Mouse (Mus musculus) forebrain, embryonic 14.5 days (tissue): ENCODE measurements around the gene Gtf3c6. TPM values are rescaled to one million over a fixed set of nuclear protein-coding genes. Genes with fewer than 3 reads are reported as not detected.
A peak's percentile ranks its signal among the peaks of the same experiment; 100 is the strongest.

ENCODE experiments used
- ATAC-seq: fragments of 200-750 bp; cut with Nextera tagmentation; 2 replicates; pipeline ENCODE4 v1.8.0; 2017; ENCODE audit warnings: mild to moderate bottlenecking, moderate library complexity
- DNase-seq: peaks from one replicate; pipeline ENCODE4 v3.0.0-alpha.2; 2015; ENCODE audit warnings: low spot score
- H3K27ac ChIP-seq: fragments of 300-500 bp; sonication (generic); 2 replicates; pipeline ENCODE4 v1.5.1; 2014; ENCODE audit warnings: low read depth, mild to moderate bottlenecking, control low read depth, low read length, moderate library complexity
- H3K27me3 ChIP-seq: fragments of 300-500 bp; sonication (generic); replicated peaks from 2 replicates; pipeline ENCODE4 v1.6.1; 2014; ENCODE audit warnings: low read length, control low read depth, mixed read lengths; ENCODE audit not compliant: control insufficient read depth, insufficient read depth
- H3K36me3 ChIP-seq: fragments of 300-500 bp; sonication (generic); 2 replicates; pipeline ENCODE4 v1.6.1; 2014; ENCODE audit warnings: low read length, control low read depth; ENCODE audit not compliant: control insufficient read depth, insufficient read depth
- H3K4me1 ChIP-seq: fragments of 300-500 bp; sonication (generic); 2 replicates; pipeline ENCODE4 v1.6.1; 2014; ENCODE audit warnings: antibody characterized with exemption, low read length, control low read depth; ENCODE audit not compliant: control insufficient read depth, insufficient read depth
- H3K4me2 ChIP-seq: fragments of 300-500 bp; sonication (generic); 2 replicates; pipeline ENCODE4 v1.6.1; 2014; ENCODE audit warnings: mild to moderate bottlenecking, control low read depth, low read length
- H3K4me3 ChIP-seq: fragments of 300-500 bp; sonication (generic); 2 replicates; pipeline ENCODE4 v1.5.1; 2014; ENCODE audit warnings: low read depth, low read length, control low read depth
- H3K9ac ChIP-seq: fragments of 300-500 bp; sonication (generic); 2 replicates; pipeline ENCODE4 v1.6.1; 2014; ENCODE audit warnings: mild to moderate bottlenecking, low read length, control low read depth, moderate library complexity
- H3K9me3 ChIP-seq: fragments of 300-500 bp; sonication (generic); replicated peaks from 2 replicates; pipeline ENCODE4 v1.6.1; 2016; ENCODE audit warnings: low read length, control low read depth, mixed read lengths; ENCODE audit not compliant: control insufficient read depth
- WGBS: fragments of 180-500 bp; shearing (Covaris S2); extraction: QIAGEN DNeasy Blood & Tissue Kit; methylation state at CpG from one replicate; pipeline ENCODE4 v1.1.7; 2014; 5-methylcytosine and 5-hydroxymethylcytosine counted together
- polyA plus RNA-seq: library from polyadenylated mRNA; unstranded; fragments of >200 nt; fragmentation: Nextera tagmentation; extraction: Ambion mirVana; gene quantifications from 2 replicates; pipeline ENCODE4 v1.2.1, GENCODE M21; 2014

Gene Gtf3c6
- polyA plus RNA-seq, 1 experiment from 2014 or later: 79.9 TPM

DNA sequence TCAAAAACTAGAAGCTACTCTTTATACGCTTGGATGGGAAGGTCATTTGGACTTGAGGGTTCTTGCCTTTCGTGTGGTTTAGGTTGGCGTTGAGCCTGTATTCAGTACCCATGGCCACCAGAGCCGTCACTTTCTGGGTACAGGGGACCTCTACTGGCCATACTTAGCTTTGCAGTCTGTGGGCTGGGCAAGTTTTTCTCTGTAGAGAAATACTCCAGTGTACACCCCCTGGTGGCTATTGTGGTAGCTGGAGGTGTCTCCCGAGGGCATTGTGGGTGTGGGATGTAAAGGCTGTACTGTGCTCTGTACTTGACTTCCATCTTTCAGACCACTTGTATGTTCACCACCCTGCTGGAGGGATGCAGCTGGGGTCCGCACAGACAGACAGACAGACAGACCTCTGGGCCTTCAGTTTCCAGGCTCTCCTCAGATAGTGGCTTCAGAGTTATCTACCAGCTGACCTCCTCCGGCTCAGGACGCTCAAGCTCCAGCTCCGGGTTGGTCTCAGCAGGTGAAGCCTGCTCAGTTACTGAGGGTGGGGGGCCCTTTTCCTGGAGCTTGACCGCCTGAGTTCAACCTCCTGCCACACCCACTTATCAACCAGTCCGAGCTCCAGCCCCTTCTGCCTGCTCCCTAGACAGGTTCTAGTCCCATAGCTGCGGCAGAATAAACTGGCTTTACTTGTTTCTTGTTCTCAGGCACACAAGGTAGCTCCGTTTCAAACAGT lies 45.3 kb downstream of the Gtf3c6 start:
- peak; percentile 80 for ATAC-seq
- Histone ChIP-seq H3K9me3 (no peaks in the 10 kb centered on the region), H3K4me1 (no peaks in the 10 kb centered on the region), H3K36me3 (no peaks in the 10 kb centered on the region), H3K27ac (no peak overlapping the region), H3K4me3 (no peak overlapping the region), H3K9ac (no peak overlapping the region), H3K4me2 (no peak overlapping the region), H3K27me3 (no peaks in the 10 kb centered on the region)
- DNase-seq: peak; percentile 89
- WGBS: 44% methylated on average over 13 of the region's 13 CpGs

Other genes starting within 250 kb of the Gtf3c6 start
- 0.35 and 0.41 TPM in 2 replicates for gene Mfsd4b1, start 232.8 kb downstream of the Gtf3c6 start, polyA plus RNA-seq
- gene Slc16a10, start 115.8 kb downstream of the Gtf3c6 start, polyA plus RNA-seq: 2.2 and 2.7 TPM in 2 replicates
- 79.8 and 85.2 TPM in 2 replicates for gene Rpf2, start 11.1 kb downstream of the Gtf3c6 start, polyA plus RNA-seq
- 50.7 and 69.4 TPM in 2 replicates for gene Amd1, start 44.1 kb upstream of the Gtf3c6 start, polyA plus RNA-seq
- 16.4 and 16.6 TPM in 2 replicates for gene Cdk19, start 81.5 kb upstream of the Gtf3c6 start, polyA plus RNA-seq